Mouse (Mus musculus) frontal cortex, postnatal 25 days (tissue): Measurements from ENCODE around the gene Macf1.

Experiments
- DNase-seq, 2 experiments: peaks; one replicate each; pipeline ENCODE4 v3.0.0; 2022; ENCODE audit warnings: low spot score in 2 of 2

Macf1 gene

GRCm38 (mm10) chr4:123598519-123599228, 85.5 kb downstream of the Macf1 start:
- no peak for DNase-seq

GRCm38 (mm10) chr4:123594381-123594806, 89.8 kb downstream of the Macf1 start:
- DNase-seq, result no peak

DNA sequence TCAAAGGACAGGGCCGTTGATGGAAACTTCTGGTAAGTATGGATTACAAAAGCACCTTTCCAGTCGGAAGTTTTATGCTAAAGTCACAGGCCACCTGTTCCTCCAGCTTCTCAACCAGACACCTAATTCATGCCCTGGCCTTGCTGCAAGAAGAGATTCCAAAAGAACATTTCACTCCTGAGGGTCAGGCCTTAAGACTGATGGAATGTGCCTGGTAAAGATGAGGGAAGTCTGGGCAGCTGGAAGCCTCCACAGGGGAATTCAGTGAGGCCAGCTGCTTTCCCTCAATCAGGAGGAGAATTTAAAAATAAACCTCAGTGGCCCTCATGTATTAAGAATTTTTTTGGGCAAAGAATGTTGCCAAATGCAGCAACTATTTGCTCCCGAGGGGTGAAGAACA, 90.5 kb downstream of the Macf1 start:
- no peak for DNase-seq

- no peak for DNase-seq
These were observed 92.1 kb downstream of the Macf1 start for GRCm38 (mm10) chr4:123592046-123592445.

DNA sequence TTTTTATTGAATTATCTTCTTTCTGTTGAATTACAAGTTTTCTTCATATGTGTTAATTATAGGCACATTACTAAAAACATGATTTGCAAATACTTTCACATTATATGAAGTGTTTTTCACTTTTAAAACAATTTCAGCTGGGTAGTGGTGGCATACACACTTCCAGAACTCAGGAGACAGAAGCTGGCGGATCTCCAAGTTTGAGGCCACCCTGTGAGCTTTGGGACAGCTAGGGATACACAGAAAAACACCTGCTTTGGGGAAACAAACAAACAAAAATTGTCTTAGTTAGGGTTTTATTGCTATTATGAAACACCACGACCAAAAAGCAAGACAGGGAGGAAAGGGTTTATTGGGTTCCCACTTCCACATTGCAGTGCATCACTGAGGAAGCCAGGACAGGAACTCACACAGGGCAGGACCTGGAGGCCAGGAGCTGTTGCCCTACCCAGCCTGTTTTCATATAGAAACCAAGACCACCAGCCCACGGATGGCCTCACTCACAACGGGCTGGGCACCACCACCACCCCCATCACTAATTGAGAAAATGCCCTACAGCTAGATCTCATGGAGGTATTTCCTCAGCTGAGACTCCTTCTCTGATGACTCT, 93.0 kb downstream of the Macf1 start:
- no peak for DNase-seq

DNA sequence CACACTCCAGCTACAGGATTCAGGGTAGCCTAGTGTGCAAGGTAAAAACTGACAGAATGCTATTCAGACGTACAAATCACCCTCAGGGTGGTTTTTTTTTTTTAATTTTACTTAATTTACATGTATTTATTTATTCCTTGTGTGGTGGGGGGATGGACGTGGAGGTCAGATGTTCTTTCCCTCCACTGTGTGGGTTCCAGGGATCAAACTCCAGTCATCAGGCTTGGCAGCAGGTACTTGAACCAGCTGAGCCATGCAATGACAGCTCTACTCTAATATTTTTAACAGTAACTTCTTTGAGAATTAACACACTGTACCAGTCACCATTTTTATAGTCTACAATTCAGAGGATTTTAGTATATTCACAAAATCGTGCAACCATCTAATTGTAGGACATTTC, 94.7 kb downstream of the Macf1 start:
- no peak for DNase-seq

- DNase-seq, result no peak
These were observed 95.5 kb downstream of the Macf1 start for GRCm38 (mm10) chr4:123588353-123589301.

- DNase-seq, result no peak
These were observed 96.5 kb downstream of the Macf1 start for GRCm38 (mm10) chr4:123587616-123588015.

- no peak for DNase-seq
These were observed 99.5 kb downstream of the Macf1 start for GRCm38 (mm10) chr4:123584720-123585093.

DNA sequence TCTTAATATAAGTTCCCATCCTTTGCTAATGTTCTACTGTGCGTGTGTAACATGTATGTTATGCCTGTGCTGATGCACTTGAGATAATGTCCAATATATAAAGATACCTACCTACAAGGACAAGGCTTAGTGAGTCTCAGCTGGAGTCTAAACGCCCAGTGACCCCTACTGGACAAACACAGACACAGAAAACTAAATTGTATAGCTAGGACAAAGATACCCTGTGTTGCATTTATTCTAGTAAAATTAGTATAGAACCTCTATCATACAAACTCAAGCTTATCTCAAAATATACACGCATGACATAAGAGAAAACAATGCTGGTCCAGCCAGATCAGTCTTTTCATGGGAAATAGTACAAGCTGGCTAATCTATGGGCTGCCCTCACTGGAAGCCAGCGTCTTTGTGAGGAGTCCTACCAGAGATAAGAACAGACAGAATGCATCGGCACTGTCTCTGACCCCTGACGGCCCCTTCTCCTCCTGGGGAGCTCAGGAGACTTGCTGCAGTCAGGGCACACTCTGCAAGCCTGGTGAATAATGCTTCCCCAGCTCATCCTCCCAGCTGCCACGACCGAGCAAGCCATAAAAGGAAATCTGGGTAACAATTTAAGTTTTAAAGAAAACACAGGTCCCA, 100.0 kb downstream of the Macf1 start:
- DNase-seq, result no peak

DNA sequence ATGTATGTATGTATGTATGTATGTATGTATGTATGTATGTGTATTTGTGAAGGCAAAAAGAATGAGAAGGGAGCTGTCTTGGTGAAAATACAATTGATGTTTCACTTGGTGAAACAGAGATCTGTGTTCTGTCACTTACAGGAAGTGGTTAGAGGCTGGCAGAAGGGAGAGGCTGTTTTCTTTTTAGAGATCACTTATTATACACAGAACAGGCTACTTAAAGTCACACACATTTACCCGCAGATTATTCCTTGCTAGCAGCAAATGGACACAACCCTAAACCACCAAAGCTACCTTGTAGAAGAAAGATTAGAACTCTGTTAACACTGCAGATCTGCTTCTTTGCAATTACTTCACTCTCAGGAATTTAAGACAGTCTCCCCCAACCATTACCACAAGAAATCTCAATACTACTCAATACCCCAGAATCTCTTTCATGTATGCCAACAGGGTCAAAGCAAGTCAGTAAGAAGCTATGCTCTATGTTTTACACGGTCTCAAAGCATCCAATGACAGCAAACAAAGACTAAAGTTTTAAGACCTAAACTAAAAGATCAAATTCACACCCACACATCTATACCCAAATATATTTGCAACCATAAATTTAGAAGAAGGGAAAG, 106.6 kb downstream of the Macf1 start:
- no peak for DNase-seq

- no peak for DNase-seq
These were observed 111.5 kb downstream of the Macf1 start for GRCm38 (mm10) chr4:123572434-123573336.

GRCm38 (mm10) chr4:123571869-123572268, 112.3 kb downstream of the Macf1 start:
- DNase-seq, result no peak

GRCm38 (mm10) chr4:123565291-123565861, 118.8 kb downstream of the Macf1 start:
- DNase-seq, result no peak

DNA sequence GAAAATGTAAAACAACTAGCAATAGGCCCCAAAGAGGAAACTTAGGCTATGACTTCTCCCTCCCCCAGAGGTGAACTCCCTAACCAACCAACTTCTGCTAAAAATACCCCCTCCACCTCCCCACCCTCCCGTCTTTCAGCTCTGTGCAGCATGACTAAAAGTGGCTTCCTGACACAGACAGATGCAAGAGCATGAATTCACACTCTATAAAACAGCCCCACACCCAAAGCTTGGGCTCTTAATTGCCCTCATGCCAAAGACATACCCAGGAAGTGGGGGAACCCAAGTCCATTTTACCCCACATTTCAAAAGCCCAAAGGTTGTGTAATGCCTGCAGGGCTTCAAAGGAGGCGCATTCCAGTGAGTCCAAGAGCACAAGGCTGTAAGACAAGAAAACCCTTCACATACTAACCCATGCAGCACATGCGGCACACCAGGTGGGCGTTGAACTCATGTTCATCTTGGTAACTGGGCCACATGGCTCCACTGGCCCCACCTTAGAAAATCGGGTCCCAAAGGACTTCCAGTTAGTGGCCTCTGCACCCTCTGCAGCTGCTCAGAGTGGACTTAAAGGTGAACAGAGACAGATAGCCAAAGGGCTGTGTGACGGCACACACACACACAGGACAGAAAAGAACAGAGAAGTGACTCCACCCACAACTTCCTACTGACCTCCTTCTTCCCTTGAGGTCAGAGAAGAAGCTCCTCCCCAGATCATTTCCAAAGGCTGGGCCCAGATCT, 119.9 kb downstream of the Macf1 start:
- DNase-seq, result no peak

DNA sequence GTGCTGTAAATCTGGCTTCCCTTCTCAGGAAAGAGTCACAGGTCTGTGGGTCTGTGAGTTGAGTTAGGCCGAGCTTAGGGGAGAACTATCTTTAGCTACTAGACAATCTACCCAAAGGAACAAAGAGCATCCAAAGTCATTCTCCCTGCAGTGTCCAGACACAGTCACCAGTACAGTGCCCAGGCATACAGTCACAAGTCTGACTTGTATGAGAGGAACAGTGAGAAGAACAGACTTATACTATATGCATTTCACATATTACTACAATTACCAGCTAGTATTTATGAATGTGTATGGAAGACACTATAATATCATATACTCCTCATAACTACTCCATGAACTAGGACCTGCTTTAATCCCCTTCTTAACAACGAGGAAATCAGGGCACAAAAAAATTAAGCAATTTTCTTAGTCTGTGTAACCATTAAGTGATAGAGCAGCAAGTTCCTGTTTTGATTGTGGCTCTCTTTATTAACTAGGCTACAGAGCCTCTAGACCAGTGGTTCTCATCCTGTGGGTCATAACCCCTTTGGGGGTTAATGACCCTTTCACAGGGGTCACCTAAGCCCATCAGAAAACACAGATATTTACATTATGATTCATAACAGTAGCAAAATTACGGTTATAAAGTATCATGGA, 121.9 kb downstream of the Macf1 start:
- DNase-seq, result no peak

GRCm38 (mm10) chr4:123560896-123561295, 123.3 kb downstream of the Macf1 start:
- no peak for DNase-seq

DNA sequence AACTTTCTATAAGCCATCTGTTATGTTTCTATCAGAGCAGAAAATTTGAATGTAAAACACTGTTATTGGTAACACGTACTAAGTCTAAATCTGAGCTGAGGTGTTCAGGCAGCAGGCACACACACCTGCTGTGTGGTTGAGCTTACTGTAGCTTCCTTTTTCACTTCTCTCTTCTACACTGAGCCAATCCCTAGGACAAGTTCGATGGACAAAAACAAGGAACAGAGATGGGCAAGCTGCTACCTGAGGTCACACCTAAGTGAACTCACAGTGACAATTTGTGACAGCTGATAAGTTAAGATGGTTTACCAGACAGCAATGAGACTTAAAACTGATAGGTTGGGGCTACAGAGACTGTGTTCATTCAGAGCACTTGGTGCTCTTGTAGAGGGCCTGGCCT, 125.7 kb downstream of the Macf1 start:
- DNase-seq, result no peak

- DNase-seq, result no peak
These were observed 128.9 kb downstream of the Macf1 start for GRCm38 (mm10) chr4:123555251-123555650.
